Mouse (Mus musculus): ENCODE measurements around the gene Thsd4. TPM values are rescaled to one million over a fixed set of nuclear protein-coding genes. Genes with fewer than 3 reads are reported as not detected.

Gene Thsd4
- polyA plus RNA-seq, 1 experiment from 2014 or later, result 3.3 TPM

DNA sequence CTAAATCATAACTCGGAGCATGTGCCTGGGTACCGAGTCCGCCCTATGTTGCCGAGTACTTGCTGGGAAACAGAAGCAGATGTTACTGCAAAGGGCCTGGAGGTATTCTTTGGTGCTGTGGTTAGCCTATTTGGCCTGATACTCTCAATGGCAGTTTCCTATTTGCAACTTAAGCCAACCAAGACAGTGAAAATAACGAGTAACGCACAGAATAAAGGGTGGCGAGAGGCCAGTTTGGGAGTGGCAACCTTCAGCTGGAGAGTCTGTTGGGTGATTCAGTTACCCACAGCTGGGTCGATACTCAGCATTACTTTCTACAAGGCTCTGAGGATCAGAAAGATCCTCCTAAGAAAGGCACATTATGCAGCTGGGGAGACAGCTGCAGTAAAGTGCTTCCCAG, 81.3 kb downstream of the Thsd4 start:
- H3K27me3 ChIP-seq (replicated peaks), result no peaks in the 10 kb centered on the region
- no peaks in the 10 kb centered on the region for H3K4me1 ChIP-seq
- 75% methylated on average over 8 of the region's 8 CpGs for WGBS (ENCODE audit: insufficient replicate concordance)
- H3K4me2 ChIP-seq, result no peak overlapping the region
- no peak overlapping the region for H3K4me3 ChIP-seq
- H3K27ac ChIP-seq, result no peak overlapping the region
- H3K9ac ChIP-seq, result no peak overlapping the region
- H3K9me3 ChIP-seq (replicated peaks), result no peaks in the 10 kb centered on the region
- no peak for ATAC-seq
- H3K36me3 ChIP-seq, result no peaks in the 10 kb centered on the region

DNA sequence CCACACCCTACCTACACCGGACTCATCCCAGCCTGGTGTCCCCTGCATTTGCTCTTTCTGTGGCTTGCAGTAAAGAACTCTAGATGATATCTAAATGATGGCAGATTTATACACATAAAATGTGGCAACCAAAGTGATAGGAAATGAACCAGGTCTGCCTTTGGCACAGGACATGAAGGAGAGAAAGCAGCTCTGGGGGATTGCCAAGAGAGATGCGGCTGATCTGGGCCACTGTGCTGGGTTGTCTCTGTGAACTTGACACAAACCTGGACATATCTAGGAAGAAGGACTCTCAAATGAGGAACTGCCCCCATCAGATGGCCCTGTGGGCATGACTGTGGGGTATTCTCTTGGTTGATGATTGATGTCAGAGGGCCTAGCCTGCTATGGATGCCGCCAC, 85.6 kb downstream of the Thsd4 start:
- Histone ChIP-seq H3K4me2 (no peak overlapping the region), H3K9ac (no peak overlapping the region), H3K4me1 (no peaks in the 10 kb centered on the region), H3K36me3 (no peaks in the 10 kb centered on the region), H3K4me3 (no peak overlapping the region), H3K27me3 (replicated peaks) (no peaks in the 10 kb centered on the region), H3K27ac (no peak overlapping the region), H3K9me3 (replicated peaks) (no peaks in the 10 kb centered on the region)
- no peak for ATAC-seq
- WGBS (ENCODE audit: insufficient replicate concordance), result 73% methylated on average over 3 of the region's 3 CpGs

DNA sequence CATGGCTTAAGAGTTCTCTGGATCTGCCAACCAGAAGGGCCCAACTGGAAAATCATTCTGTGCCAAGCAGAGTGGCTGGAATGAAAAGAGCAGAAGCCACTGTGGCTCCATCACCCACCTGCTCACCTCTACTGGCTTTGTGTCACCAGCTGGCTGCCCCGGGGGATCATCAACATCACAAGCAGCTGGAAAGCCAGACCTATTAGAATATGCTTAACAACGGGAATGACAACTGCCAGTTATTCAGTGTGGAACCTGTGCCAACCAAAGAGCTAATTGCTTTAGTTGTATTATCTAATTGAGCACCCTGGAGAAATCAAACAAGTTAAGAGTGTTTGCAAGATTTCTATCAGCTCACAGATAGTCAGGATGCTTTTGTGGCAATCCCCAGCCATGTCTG, 87.8 kb downstream of the Thsd4 start:
- no peak for ATAC-seq
- no peaks in the 10 kb centered on the region for H3K27me3 ChIP-seq (replicated peaks)
- no peaks in the 10 kb centered on the region for H3K4me1 ChIP-seq
- H3K4me2 ChIP-seq, result no peak overlapping the region
- no peaks in the 10 kb centered on the region for H3K9me3 ChIP-seq (replicated peaks)
- H3K4me3 ChIP-seq, result no peak overlapping the region
- 60% methylated on average over 2 of the region's 2 CpGs for WGBS (ENCODE audit: insufficient replicate concordance)
- H3K9ac ChIP-seq, result no peak overlapping the region
- H3K27ac ChIP-seq, result no peak overlapping the region
- H3K36me3 ChIP-seq, result no peaks in the 10 kb centered on the region

DNA sequence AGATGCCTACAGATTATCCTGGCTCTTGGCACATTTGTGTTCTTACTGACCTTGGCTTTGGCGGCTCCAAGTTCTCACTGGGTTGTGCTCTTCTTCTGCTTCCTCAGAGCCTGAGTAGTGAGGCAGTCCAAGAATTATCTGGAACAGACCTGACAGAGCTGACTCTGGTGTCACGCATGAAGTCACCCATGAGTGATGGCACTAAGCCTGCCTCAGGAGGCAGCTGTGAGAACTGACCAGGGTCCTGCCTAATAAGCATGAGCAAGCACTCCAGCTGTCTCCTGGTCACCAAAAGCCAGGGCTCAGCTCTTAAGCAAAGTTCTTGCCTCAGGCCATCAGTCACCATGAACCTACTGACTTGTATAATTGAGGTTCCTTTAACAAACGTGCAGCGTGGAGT, 89.9 kb downstream of the Thsd4 start:
- ATAC-seq, result no peak
- Histone ChIP-seq H3K27me3 (replicated peaks) (no peaks in the 10 kb centered on the region), H3K9ac (no peak overlapping the region), H3K4me3 (no peak overlapping the region), H3K36me3 (no peaks in the 10 kb centered on the region), H3K4me2 (no peak overlapping the region), H3K27ac (no peak overlapping the region), H3K4me1 (no peaks in the 10 kb centered on the region), H3K9me3 (replicated peaks) (no peaks in the 10 kb centered on the region)
- whole genome bisulfite sequencing (ENCODE audit: insufficient replicate concordance), result 68% methylated on average over 4 of the region's 4 CpGs

DNA sequence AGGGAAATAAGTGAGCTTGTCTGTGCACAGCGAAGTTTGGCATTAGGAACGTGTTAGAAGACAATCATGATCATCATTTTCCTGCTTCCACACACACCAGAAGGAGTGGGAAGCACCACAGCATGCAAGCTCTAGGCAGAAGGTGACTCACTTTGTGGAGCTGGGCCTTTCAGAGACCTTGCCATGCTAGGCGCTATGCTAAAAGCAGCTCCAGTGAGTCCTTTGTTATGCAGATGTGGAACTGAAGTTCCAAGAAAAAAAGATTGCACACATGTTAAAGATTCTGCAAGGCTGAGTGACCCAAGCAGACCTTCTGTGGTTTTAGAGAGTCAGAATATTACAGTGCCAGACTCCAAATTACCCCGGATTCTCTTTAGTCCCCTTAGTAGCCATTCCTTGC, 91.8 kb downstream of the Thsd4 start:
- no peak for ATAC-seq
- 65% methylated on average over 4 of the region's 4 CpGs for WGBS (ENCODE audit: insufficient replicate concordance)
- H3K4me3 ChIP-seq, result no peak overlapping the region

DNA sequence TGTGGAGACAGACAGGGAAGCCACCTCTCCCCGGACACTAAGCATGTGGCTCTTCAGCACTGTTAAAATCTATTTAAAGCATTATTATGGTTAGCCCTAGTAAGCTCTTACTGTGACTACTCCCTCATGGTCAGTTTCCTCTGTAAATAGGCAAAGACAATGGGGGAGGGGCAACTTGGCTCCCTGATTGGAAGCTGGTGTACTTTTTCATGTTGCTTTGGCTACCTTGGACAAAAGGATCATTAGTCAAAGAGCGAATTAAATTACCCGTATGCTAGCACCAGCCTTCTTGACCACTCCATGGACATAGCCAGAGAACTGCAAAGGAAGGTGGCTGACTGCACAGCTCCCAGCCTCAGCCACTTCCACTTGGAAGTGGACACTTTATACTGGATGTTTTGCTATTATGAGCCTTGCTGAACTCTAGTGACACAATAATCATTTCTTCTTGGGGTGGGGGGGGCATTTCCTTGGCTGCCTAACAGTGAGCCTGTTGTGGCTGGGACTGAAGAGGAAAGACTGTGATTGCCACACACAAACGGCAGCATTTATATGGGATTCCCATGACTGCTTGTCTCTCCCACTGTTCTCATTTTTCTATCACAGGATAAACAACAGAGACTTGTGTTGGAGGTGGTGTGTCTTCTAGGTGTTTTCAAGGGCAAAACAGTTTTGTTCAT, 107.6 kb downstream of the Thsd4 start:
- no peaks in the 10 kb centered on the region for H3K27me3 ChIP-seq (replicated peaks)
- no peaks in the 10 kb centered on the region for H3K4me1 ChIP-seq
- no peak overlapping the region for H3K27ac ChIP-seq
- H3K4me3 ChIP-seq, result no peak overlapping the region
- WGBS (ENCODE audit: insufficient replicate concordance), result 56% methylated on average over 4 of the region's 4 CpGs
- no peaks in the 10 kb centered on the region for H3K9me3 ChIP-seq (replicated peaks)
- H3K36me3 ChIP-seq, result no peaks in the 10 kb centered on the region
- no peak for ATAC-seq
- H3K9ac ChIP-seq, result no peak overlapping the region
- H3K4me2 ChIP-seq, result no peak overlapping the region

More for the DNA sequence above, 91.8 kb downstream of the Thsd4 start:
- Histone ChIP-seq H3K9ac (no peak overlapping the region), H3K27ac (no peak overlapping the region), H3K4me1 (no peaks in the 10 kb centered on the region), H3K36me3 (no peaks in the 10 kb centered on the region), H3K9me3 (replicated peaks) (no peaks in the 10 kb centered on the region), H3K27me3 (replicated peaks) (no peaks in the 10 kb centered on the region), H3K4me2 (no peak overlapping the region)

DNA sequence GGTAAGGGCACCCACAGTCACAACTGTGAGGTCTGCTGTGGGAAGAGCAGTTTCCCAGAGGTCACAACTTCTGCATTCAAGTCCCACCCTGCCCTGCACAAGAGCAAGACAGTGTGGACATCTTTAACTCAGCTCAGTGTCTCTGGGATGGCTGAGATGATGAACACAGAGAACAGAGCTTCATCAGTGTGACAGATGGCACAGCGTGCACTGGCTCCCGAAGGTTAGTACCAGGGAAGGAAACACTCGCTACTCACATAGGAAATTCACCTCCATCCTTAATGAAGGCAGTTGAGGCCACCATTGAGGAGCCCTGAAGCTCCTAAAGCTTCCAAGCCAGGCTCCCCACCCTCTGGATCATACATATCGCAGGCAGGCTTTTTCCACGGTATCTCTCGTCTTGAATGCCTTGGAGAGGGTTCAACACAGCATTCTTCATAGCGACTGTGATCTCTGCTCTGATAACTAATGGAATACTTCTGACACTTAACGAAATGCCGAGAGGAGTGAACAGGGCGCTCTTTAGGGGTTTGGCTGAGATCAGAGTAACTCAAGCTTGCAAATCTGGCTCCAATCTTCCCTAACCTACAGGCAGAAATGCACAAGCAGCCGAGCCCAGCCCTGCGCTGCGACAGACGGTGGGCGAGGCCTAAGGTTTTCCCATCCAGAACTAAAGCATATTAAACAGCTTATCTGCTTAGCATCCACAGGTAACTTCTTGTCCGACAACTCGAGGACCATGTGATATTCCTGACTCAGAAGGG, 110.8 kb downstream of the Thsd4 start:
- H3K9me3 ChIP-seq (replicated peaks), result no peaks in the 10 kb centered on the region
- H3K4me2 ChIP-seq, result no peak overlapping the region
- no peaks in the 10 kb centered on the region for H3K36me3 ChIP-seq
- peaks cover under 1% of the 10 kb centered on the region; the same call in 1 of the 2 replicates for H3K4me1 ChIP-seq
- no peak overlapping the region for H3K9ac ChIP-seq
- ATAC-seq, result no peak
- no peak overlapping the region for H3K4me3 ChIP-seq
- 69% methylated on average over 17 of the region's 17 CpGs for WGBS (ENCODE audit: insufficient replicate concordance)
- no peaks in the 10 kb centered on the region for H3K27me3 ChIP-seq (replicated peaks)
- H3K27ac ChIP-seq, result no peak overlapping the region

DNA sequence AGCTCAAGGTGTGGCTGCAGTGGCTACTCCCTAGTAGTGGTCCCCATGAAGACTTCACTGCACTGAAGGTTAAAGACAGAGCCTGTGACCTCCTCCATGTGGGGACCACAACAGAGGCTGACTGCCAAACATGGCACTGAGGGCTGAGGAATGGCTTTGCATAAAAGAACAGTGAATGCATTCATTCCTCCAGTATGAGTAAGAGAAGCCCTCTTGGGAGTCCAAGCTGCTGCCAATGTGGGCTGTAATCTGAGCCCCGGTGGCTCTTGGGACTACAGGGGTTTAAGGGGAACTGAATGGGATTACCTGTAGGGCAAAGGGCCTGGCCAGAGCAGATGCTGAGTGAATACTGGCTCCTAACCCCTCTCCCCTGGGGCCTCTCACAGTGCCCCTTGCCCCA, 114.5 kb downstream of the Thsd4 start:
- no peak for ATAC-seq
- Histone ChIP-seq H3K9me3 (replicated peaks) (no peaks in the 10 kb centered on the region), H3K4me3 (no peak overlapping the region), H3K9ac (no peak overlapping the region), H3K4me2 (no peak overlapping the region), H3K27me3 (replicated peaks) (no peaks in the 10 kb centered on the region), H3K27ac (no peak overlapping the region), H3K36me3 (no peaks in the 10 kb centered on the region), H3K4me1 (peaks cover 8% of the 10 kb centered on the region; the same call in 1 of the 2 replicates)
- WGBS (ENCODE audit: insufficient replicate concordance), result 46% methylated on average over 1 of the region's 1 CpGs

DNA sequence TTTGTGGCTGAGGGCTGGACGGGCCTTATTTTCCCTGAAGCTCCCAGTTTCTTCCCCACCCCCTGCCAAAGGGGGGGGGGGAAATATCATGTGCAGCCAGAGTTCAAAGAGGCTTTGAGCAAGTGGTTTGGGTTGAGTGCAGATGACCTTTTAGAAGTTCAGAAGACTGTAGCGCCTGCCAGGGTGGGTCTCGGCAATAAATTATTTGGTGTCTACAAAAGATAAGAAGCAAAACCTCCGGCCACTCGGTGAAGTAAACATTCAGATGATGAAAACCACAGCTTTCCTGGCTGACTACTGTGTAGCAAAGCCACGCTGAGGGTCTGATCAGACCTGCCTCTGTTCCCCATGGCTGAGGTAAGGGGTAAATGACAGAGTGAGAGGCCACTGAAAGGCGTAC, 116.1 kb downstream of the Thsd4 start:
- no peak overlapping the region for H3K27ac ChIP-seq
- H3K27me3 ChIP-seq (replicated peaks), result no peaks in the 10 kb centered on the region
- no peaks in the 10 kb centered on the region for H3K36me3 ChIP-seq
- no peak for ATAC-seq
- H3K4me3 ChIP-seq, result no peak overlapping the region
- H3K9me3 ChIP-seq (replicated peaks), result no peaks in the 10 kb centered on the region
- H3K9ac ChIP-seq, result no peak overlapping the region
- 30% methylated on average over 7 of the region's 7 CpGs for WGBS (ENCODE audit: insufficient replicate concordance)
- no peak overlapping the region for H3K4me2 ChIP-seq
- peaks cover 8% of the 10 kb centered on the region; the same call in 1 of the 2 replicates for H3K4me1 ChIP-seq

DNA sequence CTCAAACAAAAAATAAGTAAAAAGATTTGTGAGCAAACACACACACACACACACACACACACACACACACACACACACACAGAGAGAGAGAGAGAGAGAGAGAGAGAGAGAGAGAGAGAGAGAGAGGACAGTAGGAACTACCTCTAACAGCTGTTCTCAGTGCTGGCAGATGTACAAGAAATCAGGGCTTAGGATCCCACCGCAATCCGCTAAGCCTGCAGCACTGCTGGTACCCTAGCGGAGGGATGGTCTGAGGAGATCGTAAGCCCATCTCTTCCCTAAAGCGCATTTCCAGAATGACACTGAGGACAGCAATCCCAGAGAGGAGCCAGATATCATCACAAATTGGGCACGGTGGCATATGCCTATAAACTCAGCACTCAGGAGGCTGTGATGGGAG, 119.2 kb downstream of the Thsd4 start:
- H3K27me3 ChIP-seq (replicated peaks), result no peaks in the 10 kb centered on the region
- no peaks in the 10 kb centered on the region for H3K9me3 ChIP-seq (replicated peaks)
- no peak overlapping the region for H3K4me2 ChIP-seq
- ATAC-seq, result no peak
- no peaks in the 10 kb centered on the region for H3K36me3 ChIP-seq
- no peak overlapping the region for H3K27ac ChIP-seq
- peaks cover 18% of the 10 kb centered on the region; the same call in 1 of the 2 replicates for H3K4me1 ChIP-seq
- WGBS (ENCODE audit: insufficient replicate concordance), result 80% methylated on average over 6 of the region's 6 CpGs
- no peak overlapping the region for H3K9ac ChIP-seq
- H3K4me3 ChIP-seq, result no peak overlapping the region

DNA sequence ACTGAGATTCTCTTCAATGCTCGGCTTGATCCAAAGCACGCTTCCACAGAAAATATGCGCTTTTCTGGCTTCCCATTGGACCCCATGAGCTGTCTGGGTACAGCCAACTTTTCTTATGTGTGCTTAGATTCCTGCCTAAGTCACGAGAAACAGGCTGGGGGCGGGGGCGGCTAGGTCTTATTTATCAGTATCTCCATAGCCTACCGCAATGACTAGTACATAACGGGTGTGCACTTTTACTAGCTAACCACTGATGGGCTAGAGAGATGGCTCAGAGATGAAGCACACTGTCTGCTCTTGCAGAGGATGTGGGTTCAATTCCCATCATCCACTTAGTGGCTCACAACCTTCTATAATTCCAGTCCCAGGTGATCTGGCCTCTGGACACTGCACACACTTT, 121.8 kb downstream of the Thsd4 start:
- no peak for ATAC-seq
- no peak overlapping the region for H3K4me3 ChIP-seq
- 50% methylated on average over 8 of the region's 8 CpGs for WGBS (ENCODE audit: insufficient replicate concordance)

DNA sequence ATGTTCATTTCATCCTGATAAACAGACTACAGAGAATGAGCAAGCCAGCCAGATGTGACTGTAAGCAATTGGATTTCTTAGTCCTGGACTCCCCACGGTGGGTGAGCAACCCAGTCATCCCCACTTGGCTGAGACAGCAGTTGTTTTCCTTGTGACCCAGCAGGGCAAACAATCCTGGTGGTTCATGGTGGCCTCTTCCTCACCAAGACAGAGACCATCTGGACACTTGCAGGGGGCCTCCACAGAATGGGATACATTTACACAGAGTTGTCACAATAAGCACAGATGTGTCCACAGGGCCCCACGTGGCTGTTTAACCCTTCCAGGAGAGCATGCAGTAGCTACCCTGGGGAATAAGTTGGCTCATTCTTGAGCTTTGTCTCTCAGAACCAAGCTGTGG, 123.8 kb downstream of the Thsd4 start:
- H3K9ac ChIP-seq, result no peak overlapping the region
- WGBS (ENCODE audit: insufficient replicate concordance), result 36% methylated on average over 2 of the region's 2 CpGs
- no peak overlapping the region for H3K27ac ChIP-seq
- H3K27me3 ChIP-seq (replicated peaks), result no peaks in the 10 kb centered on the region
- H3K4me2 ChIP-seq, result no peak overlapping the region
- H3K4me1 ChIP-seq, result 0 out of 2 replicates have a peak, but pooled peaks cover 10% of the 10 kb centered on the region
- no peaks in the 10 kb centered on the region for H3K36me3 ChIP-seq
- H3K4me3 ChIP-seq, result no peak overlapping the region
- ATAC-seq, result no peak
- no peaks in the 10 kb centered on the region for H3K9me3 ChIP-seq (replicated peaks)

More for the DNA sequence above, 121.8 kb downstream of the Thsd4 start:
- Histone ChIP-seq H3K27me3 (replicated peaks) (no peaks in the 10 kb centered on the region), H3K36me3 (no peaks in the 10 kb centered on the region), H3K4me1 (0 out of 2 replicates have a peak, but pooled peaks cover 10% of the 10 kb centered on the region), H3K9ac (no peak overlapping the region), H3K27ac (no peak overlapping the region), H3K4me2 (no peak overlapping the region), H3K9me3 (replicated peaks) (no peaks in the 10 kb centered on the region)
